Mouse (Mus musculus): ENCODE results near the gene Gabrr3. TPM values are rescaled to one million over a fixed set of nuclear protein-coding genes. Genes with fewer than 3 reads are reported as not detected.
A peak's percentile ranks its signal among the peaks of the same experiment; 100 is the strongest.
"Not testable (repeated sequence)": the region's sequence is repeated elsewhere in the genome, so short reads cannot be mapped to it uniquely, and the experiment has no call there.

The Gabrr3 gene
- polyA plus RNA-seq, 1 experiment from 2014 or later = not detected

- not testable (repeated sequence) for H3K4me2 ChIP-seq (ENCODE audit: low read length); H3K9me3 ChIP-seq (ENCODE audit: control insufficient read depth, low read length); H3K27ac ChIP-seq (ENCODE audit: low read length); H3K4me3 ChIP-seq (replicated peaks; ENCODE audit: low read length); ATAC-seq; H3K27me3 ChIP-seq (replicated peaks; ENCODE audit: control insufficient read depth, insufficient read depth, low read length); H3K4me1 ChIP-seq (replicated peaks; ENCODE audit: control insufficient read depth, insufficient read depth, low read length); H3K9ac ChIP-seq (replicated peaks; ENCODE audit: low read depth, low read length); H3K36me3 ChIP-seq (ENCODE audit: control insufficient read depth, insufficient read depth)
- 88% methylated on average over 5 of the region's 5 CpGs for WGBS
Observed at GRCm38 (mm10) chr16:59459259-59459861, 52.2 kb downstream of the Gabrr3 start.

GRCm38 (mm10) chr16:59463567-59463966 lies 56.4 kb downstream of the Gabrr3 start:
- Histone ChIP-seq H3K36me3 (ENCODE audit: control insufficient read depth, insufficient read depth) (no peaks in the 10 kb centered on the region), H3K9ac (replicated peaks; ENCODE audit: low read depth, low read length) (no peak overlapping the region), H3K27ac (ENCODE audit: low read length) (no peak overlapping the region), H3K4me2 (ENCODE audit: low read length) (no peak overlapping the region), H3K4me3 (replicated peaks; ENCODE audit: low read length) (no peak overlapping the region), H3K9me3 (ENCODE audit: control insufficient read depth, low read length) (no peaks in the 10 kb centered on the region), H3K4me1 (replicated peaks; ENCODE audit: control insufficient read depth, insufficient read depth, low read length) (no peaks in the 10 kb centered on the region), H3K27me3 (replicated peaks; ENCODE audit: control insufficient read depth, insufficient read depth, low read length) (no peaks in the 10 kb centered on the region)
- no peak for ATAC-seq
- 82% methylated on average over 4 of the region's 4 CpGs for WGBS

GRCm38 (mm10) chr16:59463973-59464372 lies 56.8 kb downstream of the Gabrr3 start:
- no peak for ATAC-seq
- Histone ChIP-seq H3K27ac (ENCODE audit: low read length) (no peak overlapping the region), H3K9ac (replicated peaks; ENCODE audit: low read depth, low read length) (no peak overlapping the region), H3K36me3 (ENCODE audit: control insufficient read depth, insufficient read depth) (no peaks in the 10 kb centered on the region), H3K9me3 (ENCODE audit: control insufficient read depth, low read length) (no peaks in the 10 kb centered on the region), H3K4me2 (ENCODE audit: low read length) (no peak overlapping the region), H3K4me1 (replicated peaks; ENCODE audit: control insufficient read depth, insufficient read depth, low read length) (no peaks in the 10 kb centered on the region), H3K27me3 (replicated peaks; ENCODE audit: control insufficient read depth, insufficient read depth, low read length) (no peaks in the 10 kb centered on the region), H3K4me3 (replicated peaks; ENCODE audit: low read length) (no peak overlapping the region)
- WGBS = 90% methylated on average over 6 of the region's 6 CpGs

- Histone ChIP-seq H3K9me3 (ENCODE audit: control insufficient read depth, low read length) (no peaks in the 10 kb centered on the region), H3K4me1 (replicated peaks; ENCODE audit: control insufficient read depth, insufficient read depth, low read length) (0 out of 2 replicates have a peak, but pooled peaks cover 3% of the 10 kb centered on the region), H3K36me3 (ENCODE audit: control insufficient read depth, insufficient read depth) (no peaks in the 10 kb centered on the region), H3K27me3 (replicated peaks; ENCODE audit: control insufficient read depth, insufficient read depth, low read length) (no peaks in the 10 kb centered on the region), H3K4me3 (replicated peaks; ENCODE audit: low read length) (no peak overlapping the region), H3K27ac (ENCODE audit: low read length) (no peak overlapping the region), H3K9ac (replicated peaks; ENCODE audit: low read depth, low read length) (no peak overlapping the region), H3K4me2 (ENCODE audit: low read length) (no peak overlapping the region)
- ATAC-seq = no peak
- 96% methylated on average over 1 of the region's 1 CpGs for WGBS
Observed at GRCm38 (mm10) chr16:59469846-59470245, 62.7 kb downstream of the Gabrr3 start.

GRCm38 (mm10) chr16:59471637-59472278 lies 64.6 kb downstream of the Gabrr3 start, which contains the start of gene Riox2:
Gene Riox2, plus strand, starts transcription at chr16:59471775.
- 2% methylated on average over 53 of the region's 56 CpGs for WGBS
- peak within 1 kb of the TSS; percentile 71 for H3K4me3 ChIP-seq (replicated peaks; ENCODE audit: low read length)

GRCm38 (mm10) chr16:59472546-59472945 lies 65.4 kb downstream of the Gabrr3 start:
- Histone ChIP-seq H3K4me2 (ENCODE audit: low read length) (peak overlapping the region; percentile 75), H3K27me3 (replicated peaks; ENCODE audit: control insufficient read depth, insufficient read depth, low read length) (no peaks in the 10 kb centered on the region), H3K4me1 (replicated peaks; ENCODE audit: control insufficient read depth, insufficient read depth, low read length) (0 out of 2 replicates have a peak, but pooled peaks cover 3% of the 10 kb centered on the region), H3K27ac (ENCODE audit: low read length) (no peak overlapping the region), H3K9ac (replicated peaks; ENCODE audit: low read depth, low read length) (no peak overlapping the region; the same call in 1 of the 2 replicates), H3K36me3 (ENCODE audit: control insufficient read depth, insufficient read depth) (no peaks in the 10 kb centered on the region), H3K9me3 (ENCODE audit: control insufficient read depth, low read length) (no peaks in the 10 kb centered on the region), H3K4me3 (replicated peaks; ENCODE audit: low read length) (peak overlapping the region; percentile 71)
- 51% methylated on average over 6 of the region's 6 CpGs for WGBS
- no peak for ATAC-seq

More at GRCm38 (mm10) chr16:59471637-59472278, 64.6 kb downstream of the Gabrr3 start, which contains the start of gene Riox2:
- no peaks in the 10 kb centered on the region for H3K27me3 ChIP-seq (replicated peaks; ENCODE audit: control insufficient read depth, insufficient read depth, low read length)
- peak; percentile 96 for ATAC-seq
- H3K36me3 ChIP-seq (ENCODE audit: control insufficient read depth, insufficient read depth) = no peaks in the 10 kb centered on the region
- H3K9ac ChIP-seq (replicated peaks; ENCODE audit: low read depth, low read length) = peak within 1 kb of the TSS; percentile 63
- H3K4me1 ChIP-seq (replicated peaks; ENCODE audit: control insufficient read depth, insufficient read depth, low read length) = 0 out of 2 replicates have a peak, but pooled peaks cover 3% of the 10 kb centered on the region
- H3K9me3 ChIP-seq (ENCODE audit: control insufficient read depth, low read length) = no peaks in the 10 kb centered on the region
- no peak within 1 kb of the TSS for H3K27ac ChIP-seq (ENCODE audit: low read length)
- H3K4me2 ChIP-seq (ENCODE audit: low read length) = peak within 1 kb of the TSS; percentile 75

- Histone ChIP-seq H3K4me1 (replicated peaks; ENCODE audit: control insufficient read depth, insufficient read depth, low read length) (0 out of 2 replicates have a peak, but pooled peaks cover 3% of the 10 kb centered on the region), H3K9ac (replicated peaks; ENCODE audit: low read depth, low read length) (no peak overlapping the region), H3K4me2 (ENCODE audit: low read length) (no peak overlapping the region), H3K27ac (ENCODE audit: low read length) (no peak overlapping the region), H3K4me3 (replicated peaks; ENCODE audit: low read length) (no peak overlapping the region), H3K36me3 (ENCODE audit: control insufficient read depth, insufficient read depth) (no peaks in the 10 kb centered on the region), H3K27me3 (replicated peaks; ENCODE audit: control insufficient read depth, insufficient read depth, low read length) (no peaks in the 10 kb centered on the region), H3K9me3 (ENCODE audit: control insufficient read depth, low read length) (no peaks in the 10 kb centered on the region)
- ATAC-seq = no peak
- WGBS = 31% methylated on average over 1 of the region's 1 CpGs
Observed at GRCm38 (mm10) chr16:59474788-59475187, 67.7 kb downstream of the Gabrr3 start.

GRCm38 (mm10) chr16:59477955-59478354 lies 70.8 kb downstream of the Gabrr3 start:
- 92% methylated on average over 3 of the region's 3 CpGs for WGBS
- H3K36me3 ChIP-seq (ENCODE audit: control insufficient read depth, insufficient read depth) = no peaks in the 10 kb centered on the region

GRCm38 (mm10) chr16:59487239-59487638 lies 80.1 kb downstream of the Gabrr3 start:
- Histone ChIP-seq H3K27me3 (replicated peaks; ENCODE audit: control insufficient read depth, insufficient read depth, low read length) (no peaks in the 10 kb centered on the region), H3K9me3 (ENCODE audit: control insufficient read depth, low read length) (no peaks in the 10 kb centered on the region), H3K36me3 (ENCODE audit: control insufficient read depth, insufficient read depth) (no peaks in the 10 kb centered on the region), H3K9ac (replicated peaks; ENCODE audit: low read depth, low read length) (no peak overlapping the region), H3K27ac (ENCODE audit: low read length) (no peak overlapping the region), H3K4me1 (replicated peaks; ENCODE audit: control insufficient read depth, insufficient read depth, low read length) (no peaks in the 10 kb centered on the region), H3K4me2 (ENCODE audit: low read length) (no peak overlapping the region), H3K4me3 (replicated peaks; ENCODE audit: low read length) (no peak overlapping the region)
- ATAC-seq = no peak
- 93% methylated on average over 7 of the region's 7 CpGs for WGBS

More at GRCm38 (mm10) chr16:59477955-59478354, 70.8 kb downstream of the Gabrr3 start:
- H3K4me1 ChIP-seq (replicated peaks; ENCODE audit: control insufficient read depth, insufficient read depth, low read length) = no peaks in the 10 kb centered on the region
- no peak overlapping the region for H3K27ac ChIP-seq (ENCODE audit: low read length)
- ATAC-seq = no peak
- no peak overlapping the region for H3K4me2 ChIP-seq (ENCODE audit: low read length)
- H3K4me3 ChIP-seq (replicated peaks; ENCODE audit: low read length) = no peak overlapping the region
- H3K9me3 ChIP-seq (ENCODE audit: control insufficient read depth, low read length) = no peaks in the 10 kb centered on the region
- H3K27me3 ChIP-seq (replicated peaks; ENCODE audit: control insufficient read depth, insufficient read depth, low read length) = no peaks in the 10 kb centered on the region
- H3K9ac ChIP-seq (replicated peaks; ENCODE audit: low read depth, low read length) = no peak overlapping the region
